ENCODE assay signal across 9 mouse cellular contexts in genomic region chr6:88639372-88639920, GRCm38 (mm10). TPM values are rescaled to one million over a fixed set of nuclear protein-coding genes. Genes with fewer than 3 reads are reported as not detected.
DNase-seq lines count a peak whose midpoint lies in the region; ATAC-seq and TF ChIP-seq lines count a peak whose summit lies in the region.
"Had no signal": no experiment of that assay in that cellular context is flagged by ENCODE, and none has a peak within 500 bp of the region (broad histone marks: within the 10 kb centered on the region; RNA-seq: fewer than 3 reads in every experiment).

No protein-coding gene starts in this region.

- no peaks in the 10 kb centered on the region for H3K36me3 ChIP-seq in heart, postnatal 0 days (replicated peaks; ENCODE audit: control insufficient read depth, insufficient read depth, low read length)
- H3K36me3 ChIP-seq in hindbrain, postnatal 0 days (ENCODE audit: insufficient read depth, low read length), result no peaks in the 10 kb centered on the region
- H3K36me3 ChIP-seq: limb, embryonic 15.5 days had no signal

- H3K9me3 ChIP-seq in heart, postnatal 0 days (replicated peaks; ENCODE audit: control insufficient read depth, low read length), result peaks cover 7% of the 10 kb centered on the region
- peaks cover 4% of the 10 kb centered on the region; the same call in 1 of the 2 replicates for H3K9me3 ChIP-seq in hindbrain, postnatal 0 days (ENCODE audit: low read length)

- no peaks in the 10 kb centered on the region for H3K27me3 ChIP-seq in heart, postnatal 0 days (ENCODE audit: control insufficient read depth, insufficient read depth, low read length)
- no peaks in the 10 kb centered on the region for H3K27me3 ChIP-seq in hindbrain, postnatal 0 days (ENCODE audit: insufficient read depth, low read length)
- H3K27me3 ChIP-seq: CH12.LX; limb, embryonic 15.5 days had no signal

- H3K9ac ChIP-seq in heart, postnatal 0 days (replicated peaks; ENCODE audit: low read depth, low read length), result no peak overlapping the region
- H3K9ac ChIP-seq in hindbrain, postnatal 0 days (replicated peaks; ENCODE audit: low read length), result no peak overlapping the region
- H3K9ac ChIP-seq: limb, embryonic 15.5 days had no signal

- no peak for ATAC-seq in heart, postnatal 0 days (ENCODE audit: insufficient read depth, low read depth)
- ATAC-seq in hindbrain, postnatal 0 days, result no peak

- TF ChIP-seq EP300 in heart, postnatal 0 days (IDR thresholded peaks at IDR 0.05; ENCODE audit: low read depth), result no peak

- WGBS in heart, postnatal 0 days, result 33% methylated on average over 6 of the region's 6 CpGs
- WGBS in hindbrain, postnatal 0 days, result 42% methylated on average over 6 of the region's 6 CpGs

- H3K4me3 ChIP-seq in heart, postnatal 0 days (ENCODE audit: low read depth, low read length), result no peak overlapping the region
- H3K4me3 ChIP-seq in brown adipose tissue, adult 24 weeks (ENCODE audit: insufficient read depth, low read depth, low read length), result no peak overlapping the region
- no peak overlapping the region for H3K4me3 ChIP-seq in hindbrain, postnatal 0 days (ENCODE audit: low read length)
- H3K4me3 ChIP-seq: limb, embryonic 15.5 days had no signal

- DNase-seq in heart, postnatal 0 days (ENCODE audit: low spot score), result no peak
- DNase-seq in heart, adult 8-10 months (ENCODE audit: low spot score), result no peak
- DNase-seq in ES-CJ7 (ENCODE audit: low read depth, low spot score), result peak; percentile 42
- no peak for DNase-seq in hindbrain, postnatal 0 days (ENCODE audit: low spot score)
- no peak for DNase-seq in ovary, postnatal 10 days (ENCODE audit: low spot score)
- DNase-seq in right cerebral cortex, postnatal 14 days, result no peak

- no peak for TF ChIP-seq CTCF in heart, postnatal 0 days (IDR thresholded peaks at IDR 0.05; ENCODE audit: low read depth)
- no peak for TF ChIP-seq CTCF in hindbrain, postnatal 0 days (IDR thresholded peaks at IDR 0.05; ENCODE audit: low read depth)

- H3K4me1 ChIP-seq in heart, postnatal 0 days (ENCODE audit: control insufficient read depth, insufficient read depth), result no peaks in the 10 kb centered on the region; the same call in 1 of the 2 replicates
- H3K4me1 ChIP-seq in brown adipose tissue, adult 24 weeks (ENCODE audit: control insufficient read depth, insufficient read depth, insufficient read length, low read length), result peaks cover 11% of the 10 kb centered on the region; the same call in 1 of the 2 replicates
- H3K4me1 ChIP-seq in hindbrain, postnatal 0 days (ENCODE audit: insufficient read depth, low read length), result peaks cover 13% of the 10 kb centered on the region; the same call in 1 of the 2 replicates
- H3K4me1 ChIP-seq: limb, embryonic 15.5 days had no signal

- H3K4me2 ChIP-seq in heart, postnatal 0 days (ENCODE audit: low read depth, low read length), result no peak overlapping the region
- H3K4me2 ChIP-seq in hindbrain, postnatal 0 days (ENCODE audit: low read depth, low read length), result peak overlapping the region; percentile 45
- H3K4me2 ChIP-seq: limb, embryonic 15.5 days had no signal

- peak overlapping the region; percentile 26; the same call in 1 of the 2 replicates for H3K27ac ChIP-seq in heart, postnatal 0 days (ENCODE audit: low read depth)
- H3K27ac ChIP-seq in brown adipose tissue, adult 24 weeks (replicated peaks; ENCODE audit: low read depth, low read length), result peak overlapping the region; percentile 42
- peak overlapping the region; percentile 27; the same call in 1 of the 2 replicates for H3K27ac ChIP-seq in hindbrain, postnatal 0 days
- H3K27ac ChIP-seq: limb, embryonic 15.5 days had no signal

RNA-seq across cellular contexts. Expression of gene Kbtbd12, which starts 1.7 kb away (rescaled TPM):
- total RNA-seq in heart, postnatal 0 days (2014; rRNA removed; ENCODE audit: low replicate concordance), result 16.1 and 46.4 TPM in 2 replicates
- polyA plus RNA-seq in heart, postnatal 0 days (2015; fragmentation: Nextera tagmentation; extraction: Ambion mirVana), result 52.1 and 54.2 TPM in 2 replicates
- total RNA-seq in heart, adult 8-10 months (2022), result 10 to 100 TPM; 39.1 to 45.4 (median 43.4) TPM
- 3.9 and 6.8 TPM in 2 replicates for polyA plus RNA-seq in brown adipose tissue, adult 24 weeks (2012; ENCODE audit: insufficient read depth, insufficient read length, missing spikeins)
- 0.68 TPM in 1 of 2 replicates, not detected in the other for total RNA-seq in hindbrain, postnatal 0 days (2014; rRNA removed)
- polyA plus RNA-seq in hindbrain, postnatal 0 days (2015; fragmentation: Nextera tagmentation; extraction: Ambion mirVana), result 0.34 and 0.45 TPM in 2 replicates
- total RNA-seq: CH12.LX had no signal

Comparison
In these comparisons a context has a peak if more than half of its experiments do, and no peak if none do; other contexts are left out.
1. RNA of gene Kbtbd12, which starts 1.7 kb away (total RNA-seq): 16.1 to 46.4 TPM in heart, postnatal 0 days and 39.1 to 45.4 TPM in heart, adult 8-10 months; 0.68 TPM in hindbrain, postnatal 0 days; every median in the first group is over 10 times any median in the second.
2. Peak in every context shown above with its lines, with median percentiles within 50 percentile points of each other: H3K27ac ChIP-seq.